Mouse (Mus musculus) heart, postnatal 0 days (tissue): ENCODE data around the gene Amer2. TPM values are rescaled to one million over a fixed set of nuclear protein-coding genes. Genes with fewer than 3 reads are reported as not detected.

Source experiments
- ATAC-seq: fragments of 200-750 bp; cut with Nextera tagmentation; 2 replicates; pipeline ENCODE4 v1.8.0; 2017; ENCODE audit warnings: low read depth, moderate number of reproducible peaks, moderate library complexity; ENCODE audit not compliant: insufficient read depth
- DNase-seq: peaks from one replicate; pipeline ENCODE4 v3.0.0-alpha.2; 2016; ENCODE audit warnings: low spot score
- H3K27ac ChIP-seq: fragments of 300-500 bp; sonication (generic); 2 replicates; pipeline ENCODE4 v1.5.1; 2014; ENCODE audit warnings: low read depth, mild to moderate bottlenecking
- H3K27me3 ChIP-seq: fragments of 300-500 bp; sonication (generic); 2 replicates; pipeline ENCODE4 v1.6.1; 2014; ENCODE audit warnings: low read length, mixed read lengths; ENCODE audit not compliant: control insufficient read depth, insufficient read depth
- H3K36me3 ChIP-seq: fragments of 300-500 bp; sonication (generic); replicated peaks from 2 replicates; pipeline ENCODE4 v1.6.1; 2014; ENCODE audit warnings: low read length, mixed read lengths; ENCODE audit not compliant: control insufficient read depth, insufficient read depth
- H3K4me1 ChIP-seq: fragments of 300-500 bp; sonication (generic); 2 replicates; pipeline ENCODE4 v1.6.1; 2014; ENCODE audit warnings: antibody characterized with exemption; ENCODE audit not compliant: control insufficient read depth, insufficient read depth
- H3K4me2 ChIP-seq: fragments of 300-500 bp; sonication (generic); 2 replicates; pipeline ENCODE4 v1.6.1; 2014; ENCODE audit warnings: low read depth, mild to moderate bottlenecking, low read length, moderate library complexity
- H3K4me3 ChIP-seq: fragments of 300-500 bp; sonication (generic); 2 replicates; pipeline ENCODE4 v1.5.1; 2014; ENCODE audit warnings: low read depth, low read length
- H3K9ac ChIP-seq: fragments of 300-500 bp; sonication (generic); replicated peaks from 2 replicates; pipeline ENCODE4 v1.6.1; 2014; ENCODE audit warnings: low read depth, low read length, mixed read lengths
- H3K9me3 ChIP-seq: fragments of 300-500 bp; sonication (generic); replicated peaks from 2 replicates; pipeline ENCODE4 v1.6.1; 2016; ENCODE audit warnings: low read length; ENCODE audit not compliant: control insufficient read depth
- CTCF ChIP-seq: IDR thresholded peaks from 2 replicates; pipeline ENCODE4 v1.5.1; 2016; ENCODE audit warnings: antibody characterized with exemption, control low read depth, low read depth
- EP300 ChIP-seq: IDR thresholded peaks from 2 replicates; pipeline ENCODE4 v1.6.1; 2016; ENCODE audit warnings: antibody characterized with exemption, low read depth
- WGBS: fragments of 180-500 bp; shearing (Covaris S2); extraction: QIAGEN DNeasy Blood & Tissue Kit; methylation state at CpG from one replicate; pipeline ENCODE4 v1.1.7; 2014; 5-methylcytosine and 5-hydroxymethylcytosine counted together
- polyA plus RNA-seq: library from polyadenylated mRNA; unstranded; fragments of >200 nt; fragmentation: Nextera tagmentation; extraction: Ambion mirVana; gene quantifications from 2 replicates; pipeline ENCODE4 v1.2.1, GENCODE M21; 2015
- total RNA-seq: library from RNA; depleted of rRNA; stranded (reverse); fragments of >200 nt; gene quantifications from 2 replicates; pipeline ENCODE4 v1.2.3, GENCODE M21; 2014; ENCODE audit warnings: low replicate concordance

Gene Amer2
- total and polyA plus RNA-seq, 2 experiments from 2014 or later, result 0.10 TPM; not detected in 1

GRCm38 (mm10) chr14:60377546-60377945, 4.5 kb downstream of the Amer2 start:
- no peaks in the 10 kb centered on the region for H3K36me3 ChIP-seq
- no peaks in the 10 kb centered on the region for H3K9me3 ChIP-seq
- H3K9ac ChIP-seq, result no peak overlapping the region
- peak overlapping the region; percentile 75 for H3K4me2 ChIP-seq
- peaks cover 47% of the 10 kb centered on the region for H3K27me3 ChIP-seq
- ATAC-seq (no peak), DNase-seq (no peak)
- peak overlapping the region; percentile 48 for H3K4me3 ChIP-seq
- H3K27ac ChIP-seq, result no peak overlapping the region
- H3K4me1 ChIP-seq, result peaks cover 5% of the 10 kb centered on the region; the same call in 1 of the 2 replicates
- TF ChIP-seq CTCF (no peak), EP300 (no peak)
- WGBS, result 32% methylated on average over 10 of the region's 10 CpGs

GRCm38 (mm10) chr14:60378057-60378565, 5.1 kb downstream of the Amer2 start:
- peak; percentile 9 for DNase-seq
- no peaks in the 10 kb centered on the region for H3K9me3 ChIP-seq
- ATAC-seq, result peak; percentile 64; the same call in 1 of the 2 replicates
- TF ChIP-seq EP300, result no peak
- TF ChIP-seq CTCF, result no peak
- H3K4me2 ChIP-seq, result peak overlapping the region; percentile 75
- H3K4me1 ChIP-seq, result peaks cover 5% of the 10 kb centered on the region; the same call in 1 of the 2 replicates
- H3K27ac ChIP-seq, result no peak overlapping the region
- H3K4me3 ChIP-seq, result peak overlapping the region; percentile 48
- peaks cover 47% of the 10 kb centered on the region for H3K27me3 ChIP-seq
- WGBS, result under 1% methylated on average over 53 of the region's 53 CpGs
- no peaks in the 10 kb centered on the region for H3K36me3 ChIP-seq
- H3K9ac ChIP-seq, result 0 out of 2 replicates have a peak overlapping the region, but pooled peaks have one; percentile 13

GRCm38 (mm10) chr14:60378566-60379322, 5.7 kb downstream of the Amer2 start:
- DNase-seq, result no peak
- TF ChIP-seq EP300 (no peak), CTCF (no peak)
- no peaks in the 10 kb centered on the region for H3K36me3 ChIP-seq
- peak overlapping the region; percentile 75 for H3K4me2 ChIP-seq
- H3K27ac ChIP-seq, result no peak overlapping the region
- H3K4me3 ChIP-seq, result peak overlapping the region; percentile 48
- WGBS, result 1% methylated on average over 72 of the region's 77 CpGs
- peak; percentile 33 for ATAC-seq
- 0 out of 2 replicates have a peak overlapping the region, but pooled peaks have one; percentile 13 for H3K9ac ChIP-seq
- H3K27me3 ChIP-seq, result peaks cover 43% of the 10 kb centered on the region
- peaks cover 5% of the 10 kb centered on the region; the same call in 1 of the 2 replicates for H3K4me1 ChIP-seq
- H3K9me3 ChIP-seq, result no peaks in the 10 kb centered on the region

DNA sequence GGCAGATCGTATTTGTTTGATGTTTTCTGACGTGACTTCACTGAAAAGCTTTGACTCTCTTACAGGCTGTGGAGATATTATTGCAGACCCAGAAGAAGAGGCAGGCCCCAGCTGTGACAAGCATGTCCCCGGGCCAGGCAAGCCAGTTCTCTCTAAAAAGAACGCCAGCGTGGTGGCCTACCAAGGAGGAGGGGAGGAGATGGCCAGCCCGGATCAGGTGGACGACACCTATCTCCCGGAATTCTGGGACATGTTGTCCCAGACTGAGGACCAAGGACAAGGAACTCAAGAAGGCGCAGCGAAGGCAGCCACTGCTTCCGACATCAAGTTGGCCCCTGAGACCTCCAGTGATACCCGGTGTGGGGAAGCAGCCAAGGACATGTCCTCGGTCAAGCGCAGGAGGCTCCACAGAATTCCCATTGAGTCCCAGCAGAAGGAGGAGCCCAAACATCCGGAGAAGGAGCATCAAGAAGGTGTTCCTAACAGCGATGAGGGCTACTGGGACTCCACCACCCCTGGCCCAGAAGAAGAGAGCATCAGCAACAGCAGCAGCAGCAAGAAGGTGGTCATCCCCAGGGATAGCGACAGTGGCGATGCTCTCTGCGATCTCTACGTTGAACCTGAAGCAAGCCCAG, 6.4 kb downstream of the Amer2 start:
- H3K4me2 ChIP-seq, result peak overlapping the region; percentile 75
- WGBS, result 53% methylated on average over 20 of the region's 20 CpGs
- no peak for TF ChIP-seq EP300
- no peak for TF ChIP-seq CTCF
- H3K9ac ChIP-seq, result no peak overlapping the region
- H3K4me1 ChIP-seq, result peaks cover 5% of the 10 kb centered on the region; the same call in 1 of the 2 replicates
- H3K9me3 ChIP-seq, result no peaks in the 10 kb centered on the region
- DNase-seq (no peak), ATAC-seq (no peak)
- no peaks in the 10 kb centered on the region for H3K36me3 ChIP-seq
- peaks cover 43% of the 10 kb centered on the region for H3K27me3 ChIP-seq
- H3K27ac ChIP-seq, result no peak overlapping the region
- H3K4me3 ChIP-seq, result peak overlapping the region; percentile 48

DNA sequence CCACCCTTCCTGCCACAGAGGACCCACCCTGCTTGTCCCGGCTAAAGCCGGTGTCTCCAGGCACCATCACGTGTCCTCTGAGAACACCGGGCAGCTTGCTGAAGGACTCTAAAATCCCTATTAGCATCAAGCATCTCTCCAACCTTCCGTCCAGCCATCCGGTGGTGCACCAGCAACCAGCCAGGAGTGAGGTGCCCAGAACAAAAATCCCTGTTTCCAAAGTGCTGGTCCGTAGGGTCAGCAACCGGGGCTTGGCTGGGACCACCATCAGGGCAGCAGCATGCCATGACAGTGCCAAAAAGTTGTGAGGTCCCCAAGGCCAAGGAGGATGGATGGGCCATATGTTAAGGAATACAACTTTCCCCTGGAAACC, 6.9 kb downstream of the Amer2 start:
- H3K27me3 ChIP-seq, result peaks cover 43% of the 10 kb centered on the region
- DNase-seq (no peak), ATAC-seq (no peak)
- H3K9ac ChIP-seq, result no peak overlapping the region
- WGBS, result 87% methylated on average over 8 of the region's 8 CpGs
- H3K36me3 ChIP-seq, result no peaks in the 10 kb centered on the region
- H3K4me3 ChIP-seq, result no peak overlapping the region
- TF ChIP-seq EP300 (no peak), CTCF (no peak)
- no peaks in the 10 kb centered on the region for H3K9me3 ChIP-seq
- H3K4me1 ChIP-seq, result peaks cover 5% of the 10 kb centered on the region; the same call in 1 of the 2 replicates
- H3K27ac ChIP-seq, result no peak overlapping the region
- H3K4me2 ChIP-seq, result no peak overlapping the region
